Mouse (Mus musculus): Measurements from ENCODE around the gene Tsen15.
"Not testable (repeated sequence)": the region's sequence is repeated elsewhere in the genome, so short reads cannot be mapped to it uniquely, and the experiment has no call there.

Gene Tsen15

GRCm38 (mm10) chr1:152385693-152386092 lies 795 bp downstream of the Tsen15 start:
- DNase-seq = not testable (repeated sequence)

- no peak for DNase-seq
Observed at GRCm38 (mm10) chr1:152384589-152384988, 1.9 kb downstream of the Tsen15 start.

GRCm38 (mm10) chr1:152378311-152378710 lies 8.2 kb downstream of the Tsen15 start:
- DNase-seq = no peak

GRCm38 (mm10) chr1:152369139-152369538 lies 17.3 kb downstream of the Tsen15 start:
- DNase-seq = peak; percentile 20 to 24

GRCm38 (mm10) chr1:152368311-152369088 lies 18.0 kb downstream of the Tsen15 start:
- no peak for DNase-seq

GRCm38 (mm10) chr1:152356721-152357120 lies 29.8 kb downstream of the Tsen15 start:
- no peak for DNase-seq

- no peak for DNase-seq
Observed at GRCm38 (mm10) chr1:152347946-152348345, 38.5 kb downstream of the Tsen15 start.

GRCm38 (mm10) chr1:152324024-152324423 lies 62.5 kb downstream of the Tsen15 start:
- no peak for DNase-seq

All from thymus, postnatal 36 days (tissue).